Mouse (Mus musculus) megakaryocyte, embryonic 14.5 days (primary cell): ENCODE results near the gene Mak.
"Not testable (repeated sequence)": the region's sequence is repeated elsewhere in the genome, so short reads cannot be mapped to it uniquely, and the experiment has no call there.

Experiments used
- FLI1 ChIP-seq: IDR thresholded peaks from 2 replicates; pipeline ENCODE4 v1.6.1; 2012; ENCODE audit warnings: low read length, inconsistent platforms, mixed read lengths
- GATA1 ChIP-seq: IDR thresholded peaks from 3 replicates; pipeline ENCODE4 v1.6.1; 2012; ENCODE audit warnings: mixed read lengths, low read length, inconsistent platforms, borderline replicate concordance

DNA sequence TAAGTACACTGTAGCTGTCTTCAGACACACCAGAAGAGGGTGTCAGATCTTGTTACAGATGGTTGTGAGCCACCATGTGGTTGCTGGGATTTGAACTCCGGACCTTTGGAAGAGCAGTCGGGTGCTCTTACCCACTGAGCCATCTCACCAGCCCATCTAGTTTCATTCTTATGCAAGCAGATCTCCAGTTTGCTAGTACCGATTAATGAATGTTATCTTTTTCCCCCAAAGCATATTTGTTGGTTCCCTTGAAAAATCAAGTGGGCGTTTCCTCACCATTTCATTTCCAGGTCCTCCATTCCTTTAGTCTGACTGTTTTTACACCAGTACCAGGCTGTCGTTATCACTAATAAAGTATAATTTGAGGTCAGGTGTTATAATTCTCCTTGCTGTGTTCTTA is 81.0 kb downstream of the Mak start:
- TF ChIP-seq GATA1, FLI1: not testable (repeated sequence)
